Mouse (Mus musculus): ENCODE measurements at regions not wholly inside any gene's neighbourhood (a gene's known extent, or its start where the extent isn't known, plus 50 kb on each side); places are given as distances from the start of the nearest gene placed in this dataset.

DNA sequence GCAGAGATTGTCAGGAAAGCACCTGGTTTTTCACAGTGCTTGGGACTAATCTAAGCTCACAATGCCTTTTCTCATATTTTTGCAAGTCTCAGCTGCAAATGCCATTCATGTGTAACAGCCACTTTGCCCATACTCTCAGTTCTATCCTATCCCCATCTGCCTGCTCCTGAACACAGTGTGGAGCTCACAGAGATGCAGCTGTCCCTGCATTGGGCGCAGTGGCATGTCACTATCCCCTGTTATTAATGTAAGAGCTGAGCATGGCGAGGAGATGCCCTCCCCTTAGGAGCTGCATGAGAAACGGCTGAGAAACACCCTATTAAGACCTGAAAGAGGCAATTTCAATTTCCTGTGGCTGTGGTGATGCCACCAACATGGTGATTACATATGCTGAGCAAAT is 1341.1 kb downstream of the Gsdmc2 start:
- no peak overlapping the region for H3K4me3 ChIP-seq (ENCODE audit: insufficient read depth in 1 of 2, low read depth in 1 of 2, low read length in 2 of 2, poor library complexity in 1 of 2, severe bottlenecking in 1 of 2)
- H3K9me3 ChIP-seq (ENCODE audit: control insufficient read depth, insufficient read depth, low read depth, low read length), result no peaks in the 10 kb centered on the region
- no peak overlapping the region for H3K27ac ChIP-seq (ENCODE audit: insufficient read depth, low read depth, low read length, poor library complexity, severe bottlenecking)
- in situ Hi-C loops (cut with MboI; ENCODE audit: low sequenced_read_pairs in 2 of 2, unreplicated experiment in 2 of 2), result no loop called here
- H3K4me1 ChIP-seq (ENCODE audit: control insufficient read depth in 2 of 2, insufficient read depth in 2 of 2, low read length in 2 of 2, poor library complexity in 1 of 2), result peaks cover 0 to 2% of the 10 kb centered on the region in 2 experiments; a peak in 1 of 4 replicates
- TF ChIP-seq HCFC1 (IDR thresholded peaks at IDR 0.05; ENCODE audit: borderline replicate concordance, insufficient read depth, low read length) (no peak), ZNF384 (IDR thresholded peaks at IDR 0.05; ENCODE audit: low read depth, low read length) (no peak), CHD2 (IDR thresholded peaks at IDR 0.05; ENCODE audit: low read depth, low read length) (no peak), MAFK (IDR thresholded peaks at IDR 0.05; ENCODE audit: insufficient read depth, low read depth, low read length) (no peak), ZC3H11A (IDR thresholded peaks at IDR 0.05; ENCODE audit: borderline replicate concordance, low read depth, low read length) (no peak)
- no peak for DNase-seq (ENCODE audit: low read depth, low spot score)
- H3K9ac ChIP-seq (ENCODE audit: insufficient read depth, low read depth, low read length, poor library complexity, severe bottlenecking), result no peak overlapping the region
- no peaks in the 10 kb centered on the region for H3K36me3 ChIP-seq (ENCODE audit: control insufficient read depth, insufficient read depth, low read length, poor library complexity, severe bottlenecking)

DNA sequence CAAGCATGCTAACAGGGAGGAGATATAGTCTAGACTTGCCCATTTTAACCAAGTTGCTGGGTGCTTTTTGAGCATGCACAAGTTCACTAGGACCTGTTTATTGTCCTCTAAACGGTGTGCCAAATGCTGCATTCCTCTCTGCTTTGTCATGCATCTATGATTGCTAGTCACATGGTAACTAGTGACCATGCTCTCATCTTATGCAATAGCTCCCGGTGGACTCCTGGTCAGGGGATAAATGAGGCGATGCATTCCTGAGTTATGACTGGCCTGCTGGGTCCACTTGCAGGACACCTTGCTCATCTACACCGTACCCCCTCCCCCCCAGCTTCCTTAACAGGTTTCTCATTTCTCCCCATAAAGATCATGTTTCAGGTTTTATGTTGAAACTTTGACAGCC is 1344.0 kb downstream of the Gsdmc2 start:
- Histone ChIP-seq H3K36me3 (ENCODE audit: control insufficient read depth, insufficient read depth, low read length, poor library complexity, severe bottlenecking) (no peaks in the 10 kb centered on the region), H3K4me3 (ENCODE audit: insufficient read depth in 1 of 2, low read depth in 1 of 2, low read length in 2 of 2, poor library complexity in 1 of 2, severe bottlenecking in 1 of 2) (no peak overlapping the region), H3K9ac (ENCODE audit: insufficient read depth, low read depth, low read length, poor library complexity, severe bottlenecking) (no peak overlapping the region), H3K27ac (ENCODE audit: insufficient read depth, low read depth, low read length, poor library complexity, severe bottlenecking) (no peak overlapping the region), H3K4me1 (ENCODE audit: control insufficient read depth in 2 of 2, insufficient read depth in 2 of 2, low read length in 2 of 2, poor library complexity in 1 of 2) (peaks cover 0 to 2% of the 10 kb centered on the region in 2 experiments; a peak in 1 of 4 replicates), H3K9me3 (ENCODE audit: control insufficient read depth, insufficient read depth, low read depth, low read length) (no peaks in the 10 kb centered on the region)
- TF ChIP-seq ZC3H11A (IDR thresholded peaks at IDR 0.05; ENCODE audit: borderline replicate concordance, low read depth, low read length), result no peak
- TF ChIP-seq HCFC1 (IDR thresholded peaks at IDR 0.05; ENCODE audit: borderline replicate concordance, insufficient read depth, low read length), result no peak
- no peak for TF ChIP-seq ZNF384 (IDR thresholded peaks at IDR 0.05; ENCODE audit: low read depth, low read length)
- TF ChIP-seq CHD2 (IDR thresholded peaks at IDR 0.05; ENCODE audit: low read depth, low read length), result no peak
- TF ChIP-seq MAFK (IDR thresholded peaks at IDR 0.05; ENCODE audit: insufficient read depth, low read depth, low read length), result no peak
- in situ Hi-C loops (cut with MboI; ENCODE audit: low sequenced_read_pairs in 2 of 2, unreplicated experiment in 2 of 2), result no loop called here
- no peak for DNase-seq (ENCODE audit: low read depth, low spot score)

GRCm38 (mm10) chr15:62500522-62500921 is 1344.5 kb downstream of the Gsdmc2 start:
- no peak overlapping the region for H3K4me3 ChIP-seq (ENCODE audit: insufficient read depth in 1 of 2, low read depth in 1 of 2, low read length in 2 of 2, poor library complexity in 1 of 2, severe bottlenecking in 1 of 2)
- TF ChIP-seq MAFK (IDR thresholded peaks at IDR 0.05; ENCODE audit: insufficient read depth, low read depth, low read length), result no peak
- no peak for TF ChIP-seq ZC3H11A (IDR thresholded peaks at IDR 0.05; ENCODE audit: borderline replicate concordance, low read depth, low read length)
- TF ChIP-seq ZNF384 (IDR thresholded peaks at IDR 0.05; ENCODE audit: low read depth, low read length), result no peak
- TF ChIP-seq CHD2 (IDR thresholded peaks at IDR 0.05; ENCODE audit: low read depth, low read length), result no peak
- no peak for TF ChIP-seq HCFC1 (IDR thresholded peaks at IDR 0.05; ENCODE audit: borderline replicate concordance, insufficient read depth, low read length)
- no peak overlapping the region for H3K27ac ChIP-seq (ENCODE audit: insufficient read depth, low read depth, low read length, poor library complexity, severe bottlenecking)
- no peaks in the 10 kb centered on the region for H3K36me3 ChIP-seq (ENCODE audit: control insufficient read depth, insufficient read depth, low read length, poor library complexity, severe bottlenecking)
- H3K9me3 ChIP-seq (ENCODE audit: control insufficient read depth, insufficient read depth, low read depth, low read length), result no peaks in the 10 kb centered on the region
- peaks cover 0 to 2% of the 10 kb centered on the region in 2 experiments; a peak in 1 of 4 replicates for H3K4me1 ChIP-seq (ENCODE audit: control insufficient read depth in 2 of 2, insufficient read depth in 2 of 2, low read length in 2 of 2, poor library complexity in 1 of 2)
- DNase-seq (ENCODE audit: low read depth, low spot score), result no peak
- H3K9ac ChIP-seq (ENCODE audit: insufficient read depth, low read depth, low read length, poor library complexity, severe bottlenecking), result no peak overlapping the region
- in situ Hi-C loops (cut with MboI; ENCODE audit: low sequenced_read_pairs in 2 of 2, unreplicated experiment in 2 of 2), result no loop called here

- Histone ChIP-seq H3K4me1 (ENCODE audit: control insufficient read depth in 2 of 2, insufficient read depth in 2 of 2, low read length in 2 of 2, poor library complexity in 1 of 2) (peaks cover 0 to 2% of the 10 kb centered on the region in 2 experiments; a peak in 1 of 4 replicates), H3K36me3 (ENCODE audit: control insufficient read depth, insufficient read depth, low read length, poor library complexity, severe bottlenecking) (no peaks in the 10 kb centered on the region), H3K9me3 (ENCODE audit: control insufficient read depth, insufficient read depth, low read depth, low read length) (no peaks in the 10 kb centered on the region), H3K27ac (ENCODE audit: insufficient read depth, low read depth, low read length, poor library complexity, severe bottlenecking) (no peak overlapping the region), H3K4me3 (ENCODE audit: insufficient read depth in 1 of 2, low read depth in 1 of 2, low read length in 2 of 2, poor library complexity in 1 of 2, severe bottlenecking in 1 of 2) (no peak overlapping the region), H3K9ac (ENCODE audit: insufficient read depth, low read depth, low read length, poor library complexity, severe bottlenecking) (no peak overlapping the region)
- TF ChIP-seq HCFC1 (IDR thresholded peaks at IDR 0.05; ENCODE audit: borderline replicate concordance, insufficient read depth, low read length) (no peak), CHD2 (IDR thresholded peaks at IDR 0.05; ENCODE audit: low read depth, low read length) (no peak), MAFK (IDR thresholded peaks at IDR 0.05; ENCODE audit: insufficient read depth, low read depth, low read length) (no peak), ZNF384 (IDR thresholded peaks at IDR 0.05; ENCODE audit: low read depth, low read length) (no peak), ZC3H11A (IDR thresholded peaks at IDR 0.05; ENCODE audit: borderline replicate concordance, low read depth, low read length) (no peak)
- in situ Hi-C loops (cut with MboI; ENCODE audit: low sequenced_read_pairs in 2 of 2, unreplicated experiment in 2 of 2), result no loop called here
- no peak for DNase-seq (ENCODE audit: low read depth, low spot score)
Observed at GRCm38 (mm10) chr15:62496193-62496592, 1348.8 kb downstream of the Gsdmc2 start.

- TF ChIP-seq ZNF384 (IDR thresholded peaks at IDR 0.05; ENCODE audit: low read depth, low read length) (no peak), ZC3H11A (IDR thresholded peaks at IDR 0.05; ENCODE audit: borderline replicate concordance, low read depth, low read length) (no peak), MAFK (IDR thresholded peaks at IDR 0.05; ENCODE audit: insufficient read depth, low read depth, low read length) (no peak), HCFC1 (IDR thresholded peaks at IDR 0.05; ENCODE audit: borderline replicate concordance, insufficient read depth, low read length) (no peak), CHD2 (IDR thresholded peaks at IDR 0.05; ENCODE audit: low read depth, low read length) (no peak)
- H3K4me1 ChIP-seq (ENCODE audit: control insufficient read depth in 2 of 2, insufficient read depth in 2 of 2, low read length in 2 of 2, poor library complexity in 1 of 2), result no peaks in the 10 kb centered on the region
- H3K36me3 ChIP-seq (ENCODE audit: control insufficient read depth, insufficient read depth, low read length, poor library complexity, severe bottlenecking), result no peaks in the 10 kb centered on the region
- no peak for DNase-seq (ENCODE audit: low read depth, low spot score)
- in situ Hi-C loops (cut with MboI; ENCODE audit: low sequenced_read_pairs in 2 of 2, unreplicated experiment in 2 of 2), result no loop called here
- H3K9me3 ChIP-seq (ENCODE audit: control insufficient read depth, insufficient read depth, low read depth, low read length), result no peaks in the 10 kb centered on the region
- H3K4me3 ChIP-seq (ENCODE audit: insufficient read depth in 1 of 2, low read depth in 1 of 2, low read length in 2 of 2, poor library complexity in 1 of 2, severe bottlenecking in 1 of 2), result no peak overlapping the region
- H3K27ac ChIP-seq (ENCODE audit: insufficient read depth, low read depth, low read length, poor library complexity, severe bottlenecking), result no peak overlapping the region
- H3K9ac ChIP-seq (ENCODE audit: insufficient read depth, low read depth, low read length, poor library complexity, severe bottlenecking), result no peak overlapping the region
Observed at GRCm38 (mm10) chr15:62492350-62492749, 1352.6 kb downstream of the Gsdmc2 start.

Data from ES-E14 (cell line).